Mouse (Mus musculus): ENCODE data around the gene Depdc7. TPM values are rescaled to one million over a fixed set of nuclear protein-coding genes. Genes with fewer than 3 reads are reported as not detected.

Gene Depdc7
- 3.0 TPM for polyA plus RNA-seq (2014; fragmentation: Illumina TruSeq; extraction: RNeasy Lipid Tissue Mini Kit (QIAGEN cat#74804); ENCODE audit: low read depth, low replicate concordance)

DNA sequence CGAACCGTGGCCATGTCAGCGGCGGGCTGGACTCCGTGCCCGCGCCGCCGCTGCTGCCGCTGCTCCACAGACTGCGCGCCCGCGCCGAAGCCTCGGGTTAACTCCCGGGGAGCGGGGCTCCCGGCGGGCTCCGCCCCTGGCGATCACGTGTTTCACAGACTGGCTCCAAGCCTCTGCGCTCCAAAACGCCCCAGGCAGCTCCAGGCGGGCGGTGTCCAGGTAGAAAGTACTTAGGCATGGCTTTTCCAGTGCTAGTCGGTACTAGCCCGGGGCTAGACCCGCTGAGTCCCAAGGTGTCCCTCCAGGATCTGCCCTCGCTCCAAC lies at the start of gene Depdc7:
TSS of gene Depdc7 (minus strand) at position 138 of the 324 bp plus-strand sequence.

DNA sequence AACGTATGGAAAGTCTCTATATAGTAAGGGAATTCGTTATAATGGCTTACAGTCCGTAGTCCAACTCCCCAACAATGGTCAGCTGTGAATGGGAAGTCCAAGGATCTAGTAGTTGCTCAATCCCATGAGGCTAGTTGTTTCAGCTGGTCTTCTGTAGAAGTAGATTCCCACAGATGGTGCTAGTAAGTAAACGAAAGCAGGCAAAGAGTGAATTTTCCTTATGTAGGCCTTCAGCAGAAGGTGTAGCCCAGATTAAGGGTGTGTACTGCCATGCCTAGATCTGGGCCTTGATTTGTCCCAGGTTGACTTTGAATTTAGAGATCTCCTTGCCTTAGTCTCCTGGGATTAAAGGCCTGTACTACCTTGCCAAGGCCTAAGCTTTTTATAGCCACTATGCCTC lies 26.4 kb downstream of the Depdc7 start, which contains the start of gene Pin1rt1:
TSS of gene Pin1rt1 (minus strand) at position 101 of the 400 bp plus-strand sequence.

GRCm38 (mm10) chr2:104711585-104712485 lies 30.8 kb downstream of the Depdc7 start, which contains the start of gene Tcp11l1:
TSS of gene Tcp11l1 (minus strand) at chr2:104712169.

Other genes with a start within 250 kb of the Depdc7 start
- 227 TPM for gene Hipk3, start 248.4 kb downstream of the Depdc7 start, polyA plus RNA-seq (2014; fragmentation: Illumina TruSeq; extraction: RNeasy Lipid Tissue Mini Kit (QIAGEN cat#74804); ENCODE audit: low read depth, low replicate concordance)
- 83.6 TPM for gene Cstf3, start 152.4 kb downstream of the Depdc7 start, polyA plus RNA-seq (2014; fragmentation: Illumina TruSeq; extraction: RNeasy Lipid Tissue Mini Kit (QIAGEN cat#74804); ENCODE audit: low read depth, low replicate concordance)
- 14.2 TPM for gene Tcp11l1, start 30.7 kb downstream of the Depdc7 start, polyA plus RNA-seq (2014; fragmentation: Illumina TruSeq; extraction: RNeasy Lipid Tissue Mini Kit (QIAGEN cat#74804); ENCODE audit: low read depth, low replicate concordance)
- not detected for gene Pin1rt1, start 26.5 kb downstream of the Depdc7 start, polyA plus RNA-seq (2014; fragmentation: Illumina TruSeq; extraction: RNeasy Lipid Tissue Mini Kit (QIAGEN cat#74804); ENCODE audit: low read depth, low replicate concordance)
- gene Qser1, start 73.9 kb upstream of the Depdc7 start, polyA plus RNA-seq (2014; fragmentation: Illumina TruSeq; extraction: RNeasy Lipid Tissue Mini Kit (QIAGEN cat#74804); ENCODE audit: low read depth, low replicate concordance): 62.0 TPM
- 16.3 TPM for gene Prrg4, start 107.0 kb upstream of the Depdc7 start, polyA plus RNA-seq (2014; fragmentation: Illumina TruSeq; extraction: RNeasy Lipid Tissue Mini Kit (QIAGEN cat#74804); ENCODE audit: low read depth, low replicate concordance)
- gene Ccdc73, start 124.9 kb upstream of the Depdc7 start, polyA plus RNA-seq (2014; fragmentation: Illumina TruSeq; extraction: RNeasy Lipid Tissue Mini Kit (QIAGEN cat#74804); ENCODE audit: low read depth, low replicate concordance): 49.6 TPM